Mouse (Mus musculus): ENCODE measurements around the gene Gpr3. TPM values are rescaled to one million over a fixed set of nuclear protein-coding genes. Genes with fewer than 3 reads are reported as not detected.

Gpr3 gene
- polyA plus RNA-seq, 1 experiment from 2014 or later, result not detected

GRCm38 (mm10) chr4:133184031-133184897, 28.1 kb downstream of the Gpr3 start:
- peak overlapping the region; percentile 56 for H3K27ac ChIP-seq (replicated peaks)
- no peaks in the 10 kb centered on the region for H3K9me3 ChIP-seq (replicated peaks)
- peaks cover 27% of the 10 kb centered on the region for H3K4me1 ChIP-seq (replicated peaks)
- H3K9ac ChIP-seq, result no peak overlapping the region
- no peaks in the 10 kb centered on the region for H3K27me3 ChIP-seq
- no peak for ATAC-seq (ENCODE audit: insufficient read depth)
- no peak overlapping the region for H3K4me3 ChIP-seq (replicated peaks)
- 74% methylated on average over 14 of the region's 14 CpGs for WGBS (ENCODE audit: insufficient replicate concordance)
- H3K36me3 ChIP-seq (replicated peaks), result peaks cover 80% of the 10 kb centered on the region
- 0 out of 2 replicates have a peak overlapping the region, but pooled peaks have one; percentile 4 for H3K4me2 ChIP-seq

- Histone ChIP-seq H3K9ac (no peak overlapping the region), H3K36me3 (replicated peaks) (peaks cover 70% of the 10 kb centered on the region), H3K27me3 (no peaks in the 10 kb centered on the region), H3K27ac (replicated peaks) (no peak overlapping the region), H3K4me1 (replicated peaks) (peaks cover 44% of the 10 kb centered on the region), H3K4me3 (replicated peaks) (no peak overlapping the region), H3K9me3 (replicated peaks) (no peaks in the 10 kb centered on the region), H3K4me2 (no peak overlapping the region)
- WGBS (ENCODE audit: insufficient replicate concordance), result 77% methylated on average over 8 of the region's 8 CpGs
- no peak for ATAC-seq (ENCODE audit: insufficient read depth)
Observed at GRCm38 (mm10) chr4:133182439-133183033, 29.8 kb downstream of the Gpr3 start.

GRCm38 (mm10) chr4:133179258-133179657, 33.1 kb downstream of the Gpr3 start:
- Histone ChIP-seq H3K36me3 (replicated peaks) (peaks cover 54% of the 10 kb centered on the region), H3K27me3 (no peaks in the 10 kb centered on the region), H3K9me3 (replicated peaks) (no peaks in the 10 kb centered on the region), H3K27ac (replicated peaks) (no peak overlapping the region), H3K4me3 (replicated peaks) (no peak overlapping the region), H3K9ac (no peak overlapping the region), H3K4me1 (replicated peaks) (peaks cover 60% of the 10 kb centered on the region), H3K4me2 (no peak overlapping the region)
- 84% methylated on average over 7 of the region's 7 CpGs for WGBS (ENCODE audit: insufficient replicate concordance)
- no peak for ATAC-seq (ENCODE audit: insufficient read depth)

- peak overlapping the region; percentile 72 for H3K27ac ChIP-seq (replicated peaks)
- H3K4me3 ChIP-seq (replicated peaks), result no peak overlapping the region
- H3K36me3 ChIP-seq (replicated peaks), result peaks cover 49% of the 10 kb centered on the region
- no peak overlapping the region for H3K9ac ChIP-seq
- peaks cover 61% of the 10 kb centered on the region for H3K4me1 ChIP-seq (replicated peaks)
- H3K4me2 ChIP-seq, result peak overlapping the region; percentile 42
- no peaks in the 10 kb centered on the region for H3K9me3 ChIP-seq (replicated peaks)
- peak; percentile 78 for ATAC-seq (ENCODE audit: insufficient read depth)
- WGBS (ENCODE audit: insufficient replicate concordance), result 23% methylated on average over 5 of the region's 5 CpGs
- no peaks in the 10 kb centered on the region for H3K27me3 ChIP-seq
Observed at GRCm38 (mm10) chr4:133178305-133178704, 34.0 kb downstream of the Gpr3 start.

- WGBS (ENCODE audit: insufficient replicate concordance), result 89% methylated on average over 18 of the region's 18 CpGs
Observed at GRCm38 (mm10) chr4:133176761-133177403, 35.5 kb downstream of the Gpr3 start.

GRCm38 (mm10) chr4:133175998-133176760, 36.2 kb downstream of the Gpr3 start:
- 78% methylated on average over 14 of the region's 14 CpGs for WGBS (ENCODE audit: insufficient replicate concordance)
- H3K9me3 ChIP-seq (replicated peaks), result no peaks in the 10 kb centered on the region
- H3K27ac ChIP-seq (replicated peaks), result peak overlapping the region; percentile 72; the same call in 1 of the 2 replicates
- no peak overlapping the region for H3K4me2 ChIP-seq
- no peak overlapping the region for H3K9ac ChIP-seq
- no peak overlapping the region for H3K4me3 ChIP-seq (replicated peaks)
- H3K36me3 ChIP-seq (replicated peaks), result peaks cover 35% of the 10 kb centered on the region
- H3K27me3 ChIP-seq, result no peaks in the 10 kb centered on the region
- peaks cover 68% of the 10 kb centered on the region for H3K4me1 ChIP-seq (replicated peaks)
- no peak for ATAC-seq (ENCODE audit: insufficient read depth)

More at GRCm38 (mm10) chr4:133176761-133177403, 35.5 kb downstream of the Gpr3 start:
- Histone ChIP-seq H3K4me2 (no peak overlapping the region), H3K9me3 (replicated peaks) (no peaks in the 10 kb centered on the region), H3K4me1 (replicated peaks) (peaks cover 64% of the 10 kb centered on the region), H3K9ac (no peak overlapping the region), H3K36me3 (replicated peaks) (peaks cover 42% of the 10 kb centered on the region), H3K27me3 (no peaks in the 10 kb centered on the region), H3K4me3 (replicated peaks) (no peak overlapping the region), H3K27ac (replicated peaks) (peak overlapping the region; percentile 72)
- ATAC-seq (ENCODE audit: insufficient read depth), result no peak

DNA sequence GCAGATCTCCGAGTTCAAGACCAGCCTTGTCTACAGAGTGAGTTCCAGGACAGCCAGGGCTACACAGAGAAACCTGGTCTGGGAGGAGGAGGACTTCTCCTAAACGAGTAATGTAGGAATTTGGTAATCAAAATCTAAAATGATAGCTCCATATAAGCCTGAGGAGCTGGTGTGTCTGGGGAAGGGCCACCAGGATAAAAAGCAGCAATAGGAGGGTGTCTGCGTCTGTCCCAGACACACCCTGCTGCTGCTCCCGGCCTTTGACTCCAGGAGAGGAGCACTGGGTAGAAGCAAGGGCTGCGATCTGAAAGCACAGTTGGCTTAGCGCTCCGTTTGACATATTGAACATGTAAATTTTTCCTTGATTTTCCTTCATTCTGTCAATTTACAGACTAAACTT, 37.1 kb downstream of the Gpr3 start:
- H3K36me3 ChIP-seq (replicated peaks), result peaks cover 28% of the 10 kb centered on the region
- no peak overlapping the region for H3K4me2 ChIP-seq
- peaks cover 77% of the 10 kb centered on the region for H3K4me1 ChIP-seq (replicated peaks)
- H3K27me3 ChIP-seq, result no peaks in the 10 kb centered on the region
- H3K4me3 ChIP-seq (replicated peaks), result no peak overlapping the region
- no peaks in the 10 kb centered on the region for H3K9me3 ChIP-seq (replicated peaks)
- ATAC-seq (ENCODE audit: insufficient read depth), result no peak
- peak overlapping the region; percentile 41 for H3K27ac ChIP-seq (replicated peaks)
- H3K9ac ChIP-seq, result no peak overlapping the region
- WGBS (ENCODE audit: insufficient replicate concordance), result 65% methylated on average over 7 of the region's 7 CpGs

DNA sequence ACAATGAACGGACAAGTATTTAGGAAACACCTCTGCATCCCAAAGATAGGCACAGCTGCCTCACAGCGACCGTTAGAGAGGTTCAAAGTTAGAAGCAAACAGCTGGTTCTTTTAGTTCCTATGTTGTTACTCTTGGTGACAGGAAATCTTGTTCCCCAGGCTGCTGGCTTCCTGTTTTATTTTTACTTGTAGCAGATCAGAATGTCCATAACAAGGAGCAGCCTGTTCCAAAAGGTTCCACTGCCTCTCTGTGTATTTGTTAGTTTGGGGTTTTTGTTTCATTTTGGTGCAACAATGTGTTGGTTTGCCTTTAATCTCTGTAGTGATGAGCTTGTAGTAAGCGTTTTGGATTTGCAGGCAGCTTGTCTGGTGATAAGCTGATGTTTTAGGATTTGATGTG, 38.0 kb downstream of the Gpr3 start:
- H3K36me3 ChIP-seq (replicated peaks), result peaks cover 21% of the 10 kb centered on the region
- 13% methylated on average over 4 of the region's 4 CpGs for WGBS (ENCODE audit: insufficient replicate concordance)
- 0 out of 2 replicates have a peak overlapping the region, but pooled peaks have one; percentile 19 for H3K4me2 ChIP-seq
- H3K9me3 ChIP-seq (replicated peaks), result no peaks in the 10 kb centered on the region
- peaks cover 86% of the 10 kb centered on the region for H3K4me1 ChIP-seq (replicated peaks)
- no peak overlapping the region for H3K4me3 ChIP-seq (replicated peaks)
- peak overlapping the region; percentile 66 for H3K27ac ChIP-seq (replicated peaks)
- no peak overlapping the region for H3K9ac ChIP-seq
- ATAC-seq (ENCODE audit: insufficient read depth), result no peak
- no peaks in the 10 kb centered on the region for H3K27me3 ChIP-seq

DNA sequence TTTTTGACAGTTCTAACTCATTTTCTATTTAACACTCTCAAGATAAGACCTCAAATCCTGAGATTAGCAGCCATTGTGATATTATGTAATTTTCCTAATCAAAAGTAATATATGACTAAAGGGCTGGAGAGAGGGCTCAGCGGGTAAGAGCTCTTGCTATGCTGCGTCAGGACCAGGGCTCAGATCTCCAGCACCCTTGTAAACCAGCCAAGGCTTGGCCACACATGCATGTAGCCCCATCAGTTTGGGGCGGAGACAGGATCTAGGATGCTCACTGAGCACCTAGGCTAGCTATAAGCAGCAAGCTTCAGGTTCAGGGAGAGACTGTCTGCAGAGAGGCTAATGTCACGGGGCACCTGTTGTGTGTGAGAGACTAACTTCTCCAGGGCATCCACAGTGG, 39.9 kb downstream of the Gpr3 start:
- H3K27ac ChIP-seq (replicated peaks), result no peak overlapping the region
- H3K36me3 ChIP-seq (replicated peaks), result peaks cover 12% of the 10 kb centered on the region
- ATAC-seq (ENCODE audit: insufficient read depth), result no peak
- no peaks in the 10 kb centered on the region for H3K27me3 ChIP-seq
- H3K9ac ChIP-seq, result no peak overlapping the region
- no peak overlapping the region for H3K4me3 ChIP-seq (replicated peaks)
- no peaks in the 10 kb centered on the region for H3K9me3 ChIP-seq (replicated peaks)
- 81% methylated on average over 4 of the region's 4 CpGs for WGBS (ENCODE audit: insufficient replicate concordance)
- H3K4me1 ChIP-seq (replicated peaks), result peaks cover 72% of the 10 kb centered on the region
- no peak overlapping the region for H3K4me2 ChIP-seq

DNA sequence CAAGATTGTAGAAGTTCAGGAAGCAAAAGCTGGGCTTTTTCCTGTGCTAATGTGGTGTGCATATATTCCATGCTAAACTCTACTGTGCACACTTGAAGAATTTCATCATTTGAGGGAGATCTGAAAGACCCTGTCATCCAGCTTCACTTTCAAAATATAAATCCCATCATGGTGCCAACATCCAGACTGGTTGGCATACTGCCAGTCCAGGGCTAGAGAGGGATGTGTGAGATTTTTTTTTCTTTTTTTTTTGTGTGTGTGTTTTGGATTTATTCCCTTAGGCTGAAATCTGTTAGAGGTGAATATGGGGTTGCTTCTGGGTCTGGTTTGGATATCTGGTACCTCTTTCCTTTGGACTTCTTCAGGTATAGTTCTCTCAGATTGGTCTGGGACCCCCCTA, 41.7 kb downstream of the Gpr3 start:
- H3K4me1 ChIP-seq (replicated peaks), result peaks cover 64% of the 10 kb centered on the region
- H3K36me3 ChIP-seq (replicated peaks), result no peaks in the 10 kb centered on the region; the same call in 1 of the 2 replicates
- H3K4me2 ChIP-seq, result no peak overlapping the region
- no peak overlapping the region for H3K9ac ChIP-seq
- H3K9me3 ChIP-seq (replicated peaks), result no peaks in the 10 kb centered on the region
- peak overlapping the region; percentile 26; the same call in 1 of the 2 replicates for H3K27ac ChIP-seq (replicated peaks)
- H3K4me3 ChIP-seq (replicated peaks), result no peak overlapping the region
- H3K27me3 ChIP-seq, result no peaks in the 10 kb centered on the region
- no peak for ATAC-seq (ENCODE audit: insufficient read depth)
